Mouse (Mus musculus): ENCODE measurements around the gene Fam78a. TPM values are rescaled to one million over a fixed set of nuclear protein-coding genes. Genes with fewer than 3 reads are reported as not detected.

The Fam78a gene
- total and polyA plus RNA-seq, 3 experiments = 16.0 to 17.4 TPM; not detected in 1

DNA sequence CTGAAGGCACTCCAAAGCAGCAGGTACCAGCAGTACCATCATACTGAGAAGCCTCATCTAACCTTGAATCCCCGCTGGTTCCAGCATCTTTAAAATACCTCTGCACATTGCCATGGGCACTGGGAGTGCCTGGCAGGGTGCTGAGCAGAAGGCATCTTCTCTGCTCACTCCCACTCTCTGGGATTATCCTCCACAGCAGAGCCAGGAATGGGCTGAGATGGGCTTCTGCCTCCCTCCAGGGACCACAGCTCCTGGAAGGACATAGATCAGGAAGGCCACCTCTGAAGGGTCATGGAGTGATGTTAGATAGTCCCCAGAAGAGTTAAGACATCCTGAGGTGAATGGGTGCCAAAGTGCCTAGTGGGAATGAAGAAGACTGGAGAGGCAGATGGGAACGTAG lies 27.9 kb upstream of the Fam78a start:
- Histone ChIP-seq H3K4me1 (ENCODE audit: control insufficient read depth in 1 of 2, insufficient read depth in 2 of 2, low read length in 2 of 2) (peaks cover 7 to 12% of the 10 kb centered on the region in 2 experiments; a peak in 3 of 4 replicates), H3K4me3 (ENCODE audit: control insufficient read depth in 1 of 2, insufficient read depth in 1 of 2, low read depth in 2 of 2, low read length in 2 of 2) (no peak overlapping the region), H3K9me3 (replicated peaks; ENCODE audit: insufficient read depth, low read length) (no peaks in the 10 kb centered on the region), H3K27ac (ENCODE audit: control insufficient read depth, low read depth, low read length) (no peak overlapping the region), H3K79me2 (ENCODE audit: control insufficient read depth, insufficient read depth, low read length, poor library complexity) (no peaks in the 10 kb centered on the region), H3K9ac (ENCODE audit: control insufficient read depth, low read depth, low read length, poor library complexity, severe bottlenecking) (no peak overlapping the region), H3K27me3 (ENCODE audit: control insufficient read depth in 1 of 2, insufficient read depth in 2 of 2, low read length in 2 of 2) (no peaks in the 10 kb centered on the region), H3K36me3 (ENCODE audit: control insufficient read depth in 1 of 2, insufficient read depth in 2 of 2, low read length in 2 of 2) (no peaks in the 10 kb centered on the region)
- TF ChIP-seq CHD1 (IDR thresholded peaks at IDR 0.05; ENCODE audit: low read depth, low read length) (no peak), GATA1 (IDR thresholded peaks at IDR 0.05; ENCODE audit: low read depth, low read length) (no peak), POLR2A (IDR thresholded peaks at IDR 0.05; ENCODE audit: control insufficient read depth in 1 of 2, insufficient read depth in 1 of 2, low read depth in 1 of 2, low read length in 2 of 2, poor library complexity in 1 of 2) (no peak), JUND (IDR thresholded peaks at IDR 0.05; ENCODE audit: low read depth, low read length) (no peak), BHLHE40 (IDR thresholded peaks at IDR 0.05; ENCODE audit: borderline replicate concordance, low read depth, low read length) (no peak), ZNF384 (IDR thresholded peaks at IDR 0.05; ENCODE audit: low read depth, low read length) (no peak), MEF2A (IDR thresholded peaks at IDR 0.05; ENCODE audit: extremely low read depth, insufficient replicate concordance, low read depth, low read length, poor library complexity, severe bottlenecking) (no peak)
- DNase-seq (ENCODE audit: low read depth, low spot score) = no peak

DNA sequence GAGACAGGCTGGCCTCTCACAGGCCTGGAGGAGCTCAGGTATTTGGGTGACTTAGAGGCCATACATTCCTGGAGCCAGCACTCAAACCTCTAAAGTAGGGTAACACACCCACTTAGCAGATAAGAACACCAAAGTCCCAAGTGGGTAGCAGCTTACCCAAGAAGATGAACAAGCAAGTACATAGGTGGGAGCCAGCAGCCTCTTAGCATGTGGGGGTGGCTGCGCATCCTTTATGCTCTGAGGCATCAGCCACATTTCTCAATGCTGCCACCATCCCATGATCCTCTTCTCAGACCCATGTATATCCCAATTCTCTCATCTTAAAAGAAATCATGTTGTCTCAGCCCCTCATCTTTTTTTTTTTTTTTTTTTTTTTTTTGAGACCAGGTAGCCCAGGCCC lies 26.6 kb upstream of the Fam78a start:
- Histone ChIP-seq H3K27me3 (ENCODE audit: control insufficient read depth in 1 of 2, insufficient read depth in 2 of 2, low read length in 2 of 2) (no peaks in the 10 kb centered on the region), H3K27ac (ENCODE audit: control insufficient read depth, low read depth, low read length) (no peak overlapping the region), H3K9me3 (replicated peaks; ENCODE audit: insufficient read depth, low read length) (no peaks in the 10 kb centered on the region), H3K9ac (ENCODE audit: control insufficient read depth, low read depth, low read length, poor library complexity, severe bottlenecking) (no peak overlapping the region), H3K4me1 (ENCODE audit: control insufficient read depth in 1 of 2, insufficient read depth in 2 of 2, low read length in 2 of 2) (peaks cover 7 to 12% of the 10 kb centered on the region in 2 experiments; a peak in 3 of 4 replicates), H3K36me3 (ENCODE audit: control insufficient read depth in 1 of 2, insufficient read depth in 2 of 2, low read length in 2 of 2) (no peaks in the 10 kb centered on the region), H3K79me2 (ENCODE audit: control insufficient read depth, insufficient read depth, low read length, poor library complexity) (no peaks in the 10 kb centered on the region), H3K4me3 (ENCODE audit: control insufficient read depth in 1 of 2, insufficient read depth in 1 of 2, low read depth in 2 of 2, low read length in 2 of 2) (no peak overlapping the region)
- DNase-seq (ENCODE audit: low read depth, low spot score) = no peak
- TF ChIP-seq NRF1 (IDR thresholded peaks at IDR 0.05; ENCODE audit: insufficient read depth, low read depth, low read length, poor library complexity, severe bottlenecking) (no peak), CHD2 (IDR thresholded peaks at IDR 0.05; ENCODE audit: low read length) (no peak), MAZ (IDR thresholded peaks at IDR 0.05; ENCODE audit: low read depth, low read length) (no peak), POLR2AphosphoS2 (IDR thresholded peaks at IDR 0.05; ENCODE audit: low read length) (no peak), UBTF (IDR thresholded peaks at IDR 0.05; ENCODE audit: borderline replicate concordance, insufficient read depth, low read depth, low read length) (no peak), MAFK (IDR thresholded peaks at IDR 0.05; ENCODE audit: borderline replicate concordance, low read depth, low read length) (no peak), SIN3A (IDR thresholded peaks at IDR 0.05; ENCODE audit: low read length) (no peak), HCFC1 (IDR thresholded peaks at IDR 0.05; ENCODE audit: low read depth, low read length) (no peak), MYC (IDR thresholded peaks at IDR 0.05; ENCODE audit: low read depth, low read length) (no peak), ELF1 (IDR thresholded peaks at IDR 0.05; ENCODE audit: low read depth, low read length) (no peak), GABPA (IDR thresholded peaks at IDR 0.05; ENCODE audit: low read depth, low read length) (no peak), TAL1 (IDR thresholded peaks at IDR 0.05; ENCODE audit: low read length) (no peak), SMC3 (IDR thresholded peaks at IDR 0.05; ENCODE audit: low read depth, low read length) (no peak), JUND (IDR thresholded peaks at IDR 0.05; ENCODE audit: low read depth, low read length) (no peak), GATA1 (IDR thresholded peaks at IDR 0.05; ENCODE audit: low read depth, low read length) (no peak), USF2 (IDR thresholded peaks at IDR 0.05; ENCODE audit: borderline replicate concordance in 1 of 2, insufficient read depth in 1 of 2, low read depth in 1 of 2, low read length in 2 of 2) (no peak)

All from MEL (cell line).